Mouse (Mus musculus) layer of hippocampus, adult 8-10 months (tissue): ENCODE measurements at regions not wholly inside any gene's neighbourhood (a gene's known extent, or its start where the extent isn't known, plus 50 kb on each side); places are given as distances from the start of the nearest gene placed in this dataset.

ENCODE experiments used
- DNase-seq, 2 experiments: peaks; one replicate each; pipeline ENCODE4 v3.0.0; 2022; ENCODE audit warnings: low spot score in 2 of 2

GRCm38 (mm10) chr14:82433894-82434293 is 2009.5 kb upstream of the Pcdh17 start:
- no peak for DNase-seq

GRCm38 (mm10) chr14:82448856-82449255 is 1994.5 kb upstream of the Pcdh17 start:
- peak in 1 of 2 experiments; percentile 3 for DNase-seq

- DNase-seq = no peak
Measured at GRCm38 (mm10) chr14:82453431-82453830, 1989.9 kb upstream of the Pcdh17 start.

- no peak for DNase-seq
Measured at GRCm38 (mm10) chr14:82466708-82467107, 1976.7 kb upstream of the Pcdh17 start.
